Mouse (Mus musculus) kidney, postnatal 36 days (tissue): ENCODE measurements at regions not wholly inside any gene's neighbourhood (a gene's known extent, or its start where the extent isn't known, plus 50 kb on each side); places are given as distances from the start of the nearest gene placed in this dataset.
"Not testable (repeated sequence)": the region's sequence is repeated elsewhere in the genome, so short reads cannot be mapped to it uniquely, and the experiment has no call there.

Source experiments
- DNase-seq, 2 experiments: peaks; one replicate each; pipeline ENCODE4 v3.0.0; 2021 to 2022; ENCODE audit warnings: mixed read lengths in 2 of 2

DNA sequence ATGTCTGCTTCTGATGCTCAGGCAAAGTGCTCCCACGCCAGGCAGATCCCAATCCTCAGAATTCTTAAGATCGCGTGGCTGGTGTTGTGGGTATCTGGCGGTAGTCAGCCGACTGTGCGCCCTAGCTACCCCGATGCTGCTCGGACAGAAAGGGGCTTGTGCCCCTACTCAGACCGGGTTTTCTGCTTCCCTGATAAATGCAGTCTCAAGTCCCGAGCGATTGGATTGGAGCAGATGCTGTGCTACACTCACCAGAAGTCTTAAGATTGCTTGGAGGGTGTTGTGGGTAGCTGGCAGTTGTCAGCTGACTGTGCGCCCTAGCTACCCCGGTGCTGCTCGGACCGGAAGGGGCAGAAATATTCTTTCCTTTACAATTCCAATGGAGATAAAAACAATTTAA, 99.3 kb downstream of the Gm7489 start:
- not testable (repeated sequence) for DNase-seq

- DNase-seq, result no peak
Observed at GRCm38 (mm10) chr15:53989888-53990287, 105.2 kb downstream of the Gm7489 start.

DNA sequence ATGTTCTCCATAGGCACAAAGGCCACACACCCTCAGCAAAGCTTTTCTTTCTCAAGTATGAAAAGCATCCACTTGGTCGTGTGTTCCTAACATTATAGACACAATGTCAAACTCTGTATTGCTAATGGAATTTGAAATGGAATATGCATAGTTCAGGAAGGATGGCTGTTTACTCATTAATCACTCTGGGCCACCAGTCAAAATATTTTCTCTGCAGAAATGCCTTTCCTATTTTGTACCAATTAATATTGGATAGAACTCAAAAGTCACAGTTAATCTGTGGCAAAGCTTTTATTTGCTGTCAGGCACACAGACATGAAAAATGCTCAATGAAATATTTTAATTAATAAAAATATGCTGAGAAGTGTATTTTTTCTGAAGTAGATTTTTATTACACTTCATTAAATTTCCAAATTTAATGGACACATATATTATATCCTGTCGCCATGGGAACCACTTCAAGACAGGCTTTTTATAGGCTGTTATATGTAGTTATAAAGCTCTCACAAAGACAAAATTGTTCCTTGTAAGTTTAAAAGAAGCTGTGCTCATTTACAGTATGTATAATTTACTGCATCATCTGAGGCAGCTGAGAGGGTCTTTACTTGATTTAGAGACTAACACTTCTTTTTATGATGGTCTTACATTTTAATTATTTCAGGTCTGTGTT, 110.6 kb downstream of the Gm7489 start:
- DNase-seq, result no peak

- no peak for DNase-seq
Observed at GRCm38 (mm10) chr15:53998600-53999290, 114.0 kb downstream of the Gm7489 start.

GRCm38 (mm10) chr15:54033756-54034155, 149.1 kb downstream of the Gm7489 start:
- DNase-seq, result no peak

GRCm38 (mm10) chr15:54050711-54051110, 166.0 kb downstream of the Gm7489 start:
- no peak for DNase-seq

DNA sequence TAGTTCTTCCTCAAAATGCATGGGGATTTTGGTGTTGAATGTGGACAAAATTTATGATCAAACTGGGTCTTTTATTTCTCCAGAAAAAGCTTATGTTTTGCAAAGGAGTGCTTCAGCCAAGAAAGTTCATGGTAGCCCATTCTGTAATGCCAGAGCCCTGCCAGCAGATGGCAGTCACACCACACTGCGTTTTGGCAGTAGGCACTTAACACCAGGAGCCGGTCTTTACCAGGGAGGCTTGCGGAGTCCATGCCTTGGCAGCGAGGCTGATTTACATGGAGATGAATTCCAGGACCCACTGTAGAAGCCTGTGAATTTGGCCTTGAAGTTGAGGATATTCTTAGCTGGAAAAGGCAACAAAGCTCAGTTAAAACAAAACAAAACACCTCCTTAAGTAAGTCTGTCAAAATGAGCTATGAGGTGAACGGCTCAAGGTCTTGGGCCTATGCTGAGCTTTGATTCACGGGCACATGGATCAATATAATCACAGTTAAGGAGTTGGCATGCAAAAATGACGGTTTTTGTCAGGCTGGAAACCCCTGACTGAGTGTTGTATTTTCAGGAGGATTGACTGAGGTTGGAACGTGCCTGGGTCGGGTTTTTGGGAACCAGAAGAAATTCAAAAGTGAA, 185.4 kb downstream of the Gm7489 start:
- DNase-seq, result peak; percentile 47 to 79

DNA sequence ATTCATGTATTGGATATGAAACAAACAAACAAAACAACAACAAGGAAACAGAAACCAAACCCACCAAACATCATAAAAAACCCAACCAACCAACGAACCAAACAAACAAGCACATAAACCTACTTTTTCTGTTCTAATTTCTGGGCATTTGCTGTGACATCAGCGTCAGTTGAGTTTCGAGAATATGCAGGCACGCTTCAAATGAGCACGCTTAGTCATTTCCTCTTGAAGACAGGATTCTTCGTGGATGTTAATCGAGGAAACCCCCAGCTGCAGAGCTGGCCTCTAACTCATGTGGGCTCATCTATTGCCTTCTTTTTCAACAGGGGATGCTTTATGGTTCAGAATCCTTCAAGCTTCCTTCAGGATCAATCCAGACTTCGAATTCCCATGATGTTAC, 187.0 kb downstream of the Gm7489 start:
- DNase-seq, result no peak

GRCm38 (mm10) chr15:54091301-54091700, 206.6 kb downstream of the Gm7489 start:
- no peak for DNase-seq

DNA sequence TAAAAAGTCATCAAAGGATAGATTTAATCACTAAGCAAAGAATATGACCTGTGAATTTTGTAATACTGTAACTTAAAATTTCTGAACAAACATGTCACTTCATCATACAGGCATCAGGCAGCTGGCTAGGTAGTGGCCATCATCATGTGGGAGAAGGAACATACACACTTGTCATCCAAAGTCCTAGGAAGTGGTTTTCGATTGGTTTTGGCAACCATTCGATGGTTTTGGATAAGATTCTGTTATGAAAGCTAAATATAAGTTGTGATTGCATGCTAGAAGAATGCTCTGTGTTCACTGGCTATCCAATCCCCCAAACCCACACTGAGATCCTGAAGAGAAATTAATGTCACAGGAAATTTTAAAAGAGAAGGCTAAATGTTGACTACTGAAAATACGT, 207.7 kb downstream of the Gm7489 start:
- no peak for DNase-seq

DNA sequence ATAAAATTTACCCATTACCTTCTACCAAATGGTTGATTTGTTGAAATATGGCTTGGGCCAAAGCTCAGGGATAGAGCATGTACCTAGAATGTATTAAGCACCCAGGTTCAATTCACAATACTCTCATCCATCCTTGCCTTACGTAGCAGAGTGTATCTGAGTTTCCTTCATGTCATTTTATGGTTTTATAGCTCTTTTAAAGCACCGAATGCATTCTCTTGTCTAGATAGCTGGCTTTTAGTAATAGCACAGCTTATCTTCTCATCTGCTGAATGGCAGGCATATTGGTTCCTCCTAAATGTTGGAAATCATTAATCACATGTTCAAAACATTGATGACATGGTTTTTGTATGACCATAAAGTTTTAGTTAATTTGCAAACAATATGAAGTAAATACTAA, 212.8 kb downstream of the Gm7489 start:
- no peak for DNase-seq

GRCm38 (mm10) chr15:54112406-54112805, 227.7 kb downstream of the Gm7489 start:
- no peak for DNase-seq

GRCm38 (mm10) chr15:54114096-54114512, 229.4 kb downstream of the Gm7489 start:
- no peak for DNase-seq

DNA sequence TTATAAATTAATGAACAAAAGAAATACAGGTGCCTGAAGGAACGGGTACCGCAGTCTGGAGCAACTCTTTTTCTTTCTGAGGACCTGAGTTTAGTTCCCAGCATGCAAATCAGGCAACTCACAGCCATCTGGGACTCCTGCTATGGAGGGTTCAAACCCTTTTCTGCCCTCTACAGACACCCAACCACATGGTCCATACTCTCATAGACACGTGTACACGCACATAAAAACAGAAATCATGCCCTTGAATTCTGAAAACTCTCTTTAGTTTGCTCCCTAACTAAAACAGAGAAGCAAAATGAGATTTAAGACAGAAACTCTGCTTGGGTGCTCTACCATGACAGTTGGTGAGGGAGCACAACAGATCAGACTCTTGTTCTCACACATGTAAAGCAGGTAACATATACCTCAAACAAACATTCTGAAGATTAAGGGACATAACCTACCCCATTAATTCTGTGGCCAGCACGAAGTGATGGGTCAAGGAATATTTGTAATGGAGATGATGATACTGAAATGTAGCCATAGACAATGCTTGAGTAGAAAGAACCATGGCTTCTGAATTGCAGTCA, 233.3 kb downstream of the Gm7489 start:
- DNase-seq, result no peak

- no peak for DNase-seq
Observed at GRCm38 (mm10) chr15:54120456-54120855, 235.8 kb downstream of the Gm7489 start.

DNA sequence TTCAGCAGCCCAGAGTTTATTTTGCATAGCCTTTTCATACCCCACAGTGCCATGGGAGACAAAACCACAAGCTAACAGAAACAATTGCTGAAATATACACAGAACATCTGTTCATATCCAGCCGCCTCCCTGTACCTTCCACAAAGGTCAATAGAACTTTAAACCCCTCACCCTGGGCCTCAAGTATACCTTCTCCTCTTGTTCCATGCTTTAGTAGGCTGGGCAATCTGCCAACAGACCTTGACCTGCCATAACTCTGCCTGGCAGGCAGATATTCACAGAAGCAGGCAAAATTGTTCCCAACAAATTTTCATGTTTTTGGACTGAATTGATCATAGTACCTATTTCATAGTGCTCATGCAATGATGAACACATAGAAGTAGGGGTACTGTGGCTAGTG, 279.6 kb downstream of the Gm7489 start:
- DNase-seq, result peak; percentile 39 to 73

- DNase-seq, result no peak
Observed at GRCm38 (mm10) chr15:54167842-54168361, 283.2 kb downstream of the Gm7489 start.

- no peak for DNase-seq
Observed at GRCm38 (mm10) chr15:54177221-54177620, 292.5 kb downstream of the Gm7489 start.

- no peak for DNase-seq
Observed at GRCm38 (mm10) chr15:54177791-54178190, 293.1 kb downstream of the Gm7489 start.
